Mouse (Mus musculus): ENCODE data around the gene Klhl40. TPM values are rescaled to one million over a fixed set of nuclear protein-coding genes. Genes with fewer than 3 reads are reported as not detected.

Gene Klhl40
- total RNA-seq, 1 experiment from 2014 or later, result not detected

DNA sequence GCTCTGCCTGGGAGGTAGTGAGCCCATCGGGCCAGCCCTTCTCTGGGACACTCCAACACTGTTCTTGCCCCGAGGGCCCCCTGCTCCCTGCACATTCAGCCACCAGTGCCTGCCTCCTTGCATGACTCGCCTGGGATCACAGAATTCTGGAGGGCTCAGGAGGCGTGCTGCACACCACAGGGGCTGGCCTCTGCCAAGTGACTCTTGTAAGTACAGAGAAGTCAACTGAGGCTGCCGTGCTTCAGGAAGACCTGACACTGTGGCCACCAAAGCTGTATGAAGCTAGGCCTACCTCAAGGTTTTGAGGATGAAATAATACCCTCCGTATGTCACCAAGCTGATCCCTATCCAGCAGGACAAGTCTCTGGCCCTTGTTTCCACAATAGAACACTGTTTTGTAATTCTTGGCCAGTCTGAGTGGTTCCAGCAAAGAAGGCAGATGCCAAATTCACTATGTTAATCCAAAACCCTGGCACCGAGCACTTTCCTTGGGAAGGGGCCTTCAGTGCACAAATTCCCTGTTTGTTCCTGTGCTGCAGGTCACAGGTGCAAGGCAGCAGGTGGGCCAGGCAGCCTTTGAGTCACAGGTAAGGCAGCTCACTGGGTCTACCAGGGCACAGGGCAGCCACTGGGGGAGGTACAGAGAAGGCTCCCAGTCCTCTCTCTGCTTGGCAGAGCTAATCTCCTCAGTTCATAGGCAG is 42.5 kb downstream of the Klhl40 start:
- no peak for ATAC-seq (ENCODE audit: extremely low read depth, insufficient number of reproducible peaks, low FRiP score, poor library complexity, severe bottlenecking)

DNA sequence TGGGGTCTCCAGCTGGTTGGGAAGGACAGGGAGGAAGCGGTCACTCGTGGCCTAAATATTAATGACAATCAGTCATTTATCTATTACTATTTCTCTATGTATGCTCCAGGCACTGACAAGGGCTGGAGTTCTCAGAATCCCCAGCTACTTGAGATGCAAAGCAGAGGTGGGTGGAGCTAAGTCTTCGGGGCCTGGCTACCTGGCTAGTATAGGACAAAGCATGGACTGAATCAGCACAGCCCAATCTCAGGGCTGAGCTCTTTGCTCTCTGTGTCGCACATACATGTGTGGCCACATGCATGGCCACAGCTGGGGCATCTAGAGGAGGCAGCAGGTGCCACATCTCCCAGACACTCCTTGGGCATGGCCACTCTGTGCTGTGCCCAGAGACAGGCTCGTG is 43.4 kb downstream of the Klhl40 start:
- ATAC-seq (ENCODE audit: extremely low read depth, insufficient number of reproducible peaks, low FRiP score, poor library complexity, severe bottlenecking), result no peak

- ATAC-seq (ENCODE audit: extremely low read depth, insufficient number of reproducible peaks, low FRiP score, poor library complexity, severe bottlenecking), result no peak
Measured at GRCm38 (mm10) chr9:121822585-121822991, 45.2 kb downstream of the Klhl40 start.

GRCm38 (mm10) chr9:121823051-121823450 is 45.6 kb downstream of the Klhl40 start:
- no peak for ATAC-seq (ENCODE audit: extremely low read depth, insufficient number of reproducible peaks, low FRiP score, poor library complexity, severe bottlenecking)

DNA sequence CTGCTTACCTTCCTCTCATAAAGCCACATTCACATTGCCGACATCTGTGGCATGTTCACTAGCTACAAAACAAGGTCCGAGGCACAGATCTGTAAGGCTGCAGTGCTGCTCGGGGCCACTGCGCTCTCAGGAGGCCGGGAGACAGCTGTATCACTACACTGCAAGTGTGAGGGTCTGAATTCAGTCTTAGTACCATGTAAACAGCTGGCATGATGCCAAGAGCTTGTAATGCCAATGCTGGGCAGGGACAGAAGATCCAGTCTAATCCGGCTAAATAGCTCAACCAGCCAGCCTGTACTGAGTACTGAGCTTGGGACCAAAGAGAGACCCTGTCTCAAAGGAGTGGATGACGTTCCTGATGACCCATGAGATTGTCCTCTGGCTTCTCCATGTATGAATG is 46.6 kb downstream of the Klhl40 start:
- ATAC-seq (ENCODE audit: extremely low read depth, insufficient number of reproducible peaks, low FRiP score, poor library complexity, severe bottlenecking), result no peak

- ATAC-seq (ENCODE audit: extremely low read depth, insufficient number of reproducible peaks, low FRiP score, poor library complexity, severe bottlenecking), result no peak
Measured at GRCm38 (mm10) chr9:121826356-121826755, 48.9 kb downstream of the Klhl40 start.

DNA sequence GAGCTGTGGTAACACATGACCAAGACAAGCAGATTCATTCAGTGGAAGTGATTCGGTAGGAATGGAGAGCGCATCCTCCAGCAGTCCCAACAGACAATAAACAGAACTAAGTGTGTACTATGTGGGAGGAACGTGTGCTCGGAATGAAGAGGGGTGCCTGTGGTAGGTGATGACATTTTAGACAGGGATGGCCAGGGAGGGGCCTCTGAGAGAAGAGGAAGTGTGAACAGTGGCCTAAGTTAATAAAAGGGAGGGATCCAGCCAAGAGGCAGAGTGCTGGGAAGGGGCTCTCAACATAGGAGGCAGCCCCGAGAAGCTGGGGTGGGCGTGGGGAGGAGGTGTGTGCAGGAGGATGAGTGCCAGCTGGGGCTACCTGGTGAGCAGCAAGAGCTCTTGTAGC is 50.9 kb downstream of the Klhl40 start:
- no peak for ATAC-seq (ENCODE audit: extremely low read depth, insufficient number of reproducible peaks, low FRiP score, poor library complexity, severe bottlenecking)

- no peak for ATAC-seq (ENCODE audit: extremely low read depth, insufficient number of reproducible peaks, low FRiP score, poor library complexity, severe bottlenecking)
Measured at GRCm38 (mm10) chr9:121829270-121829992, 52.0 kb downstream of the Klhl40 start.

DNA sequence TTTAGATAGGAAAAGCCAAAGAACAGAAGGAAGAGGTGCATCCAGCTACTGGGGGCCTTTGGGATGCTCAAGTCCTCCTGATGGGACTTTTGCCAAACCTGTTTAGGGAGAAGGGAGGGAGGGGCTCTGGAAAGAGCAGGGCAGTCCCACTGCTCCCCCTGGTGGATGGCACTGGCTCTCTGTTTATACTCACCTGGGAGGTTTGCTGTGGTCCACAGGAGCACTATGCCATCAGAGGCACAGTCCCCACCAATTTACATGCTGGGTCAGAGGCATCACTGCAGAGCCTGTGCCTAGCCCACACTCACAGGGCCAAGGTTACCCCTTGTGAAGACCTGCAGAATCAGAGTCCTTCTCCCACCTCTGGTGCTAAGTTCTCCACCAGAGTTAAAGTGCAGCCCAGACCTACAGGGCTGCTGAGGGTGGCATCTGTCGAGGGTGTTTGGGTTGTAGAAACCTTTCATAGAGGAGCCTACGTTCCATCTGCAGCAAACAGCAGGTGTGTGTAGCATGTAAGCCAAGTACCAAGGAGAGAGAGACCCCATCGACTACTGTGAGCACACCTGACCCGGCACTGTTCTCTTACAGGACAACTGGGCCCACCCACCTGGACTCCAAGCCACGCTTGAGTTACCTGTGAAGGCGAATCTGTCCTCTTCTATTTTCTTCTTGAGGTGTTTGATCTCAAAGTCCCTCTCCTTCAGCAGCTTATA is 53.0 kb downstream of the Klhl40 start:
- no peak for ATAC-seq (ENCODE audit: extremely low read depth, insufficient number of reproducible peaks, low FRiP score, poor library complexity, severe bottlenecking)

DNA sequence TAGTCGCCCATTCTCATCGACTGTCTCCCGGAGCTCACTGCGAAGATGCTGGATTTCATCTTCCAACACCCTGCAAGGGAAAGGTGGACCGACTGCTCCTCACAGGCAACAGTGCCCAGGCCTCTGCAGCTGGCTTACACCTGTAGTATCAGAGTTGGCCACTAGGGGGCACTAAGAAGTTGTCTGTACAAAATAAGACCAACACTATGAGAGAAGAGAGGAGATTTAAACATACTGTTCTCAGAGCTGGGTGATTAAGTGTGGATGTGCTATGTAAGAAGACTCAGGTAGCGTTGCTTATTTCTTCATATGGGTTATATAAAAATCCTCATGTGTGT is 53.5 kb downstream of the Klhl40 start:
- ATAC-seq (ENCODE audit: extremely low read depth, insufficient number of reproducible peaks, low FRiP score, poor library complexity, severe bottlenecking), result peak; percentile 58; the same call in 1 of the 2 replicates

Other genes with a start within 250 kb of the Klhl40 start
- gene Lyzl4, start 135.5 kb upstream of the Klhl40 start, total RNA-seq (2017), result not detected in 2 replicates
- gene Vipr1, start 134.9 kb upstream of the Klhl40 start, total RNA-seq (2017), result 4.4 and 5.8 TPM in 2 replicates
- gene Sec22c, start 72.1 kb upstream of the Klhl40 start, total RNA-seq (2017), result 5.7 and 7.1 TPM in 2 replicates
- gene Ss18l2, start 67.3 kb upstream of the Klhl40 start, total RNA-seq (2017), result 8.0 and 14.9 TPM in 2 replicates
- 216 and 260 TPM in 2 replicates for gene Nktr, start 58.4 kb upstream of the Klhl40 start, total RNA-seq (2017)
- gene Zfp651, start 18.3 kb upstream of the Klhl40 start, total RNA-seq (2017), result 0.12 TPM in 1 of 2 replicates, not detected in the other
- not detected in 2 replicates for gene Hhatl, start 14.9 kb downstream of the Klhl40 start, total RNA-seq (2017)
- 0.25 TPM in 1 of 2 replicates, not detected in the other for gene Ccdc13, start 61.9 kb downstream of the Klhl40 start, total RNA-seq (2017)
- gene Higd1a, start 80.8 kb downstream of the Klhl40 start, total RNA-seq (2017), result 7.2 and 15.2 TPM in 2 replicates
- gene Ackr2, start 120.7 kb downstream of the Klhl40 start, total RNA-seq (2017), result 0.25 and 4.5 TPM in 2 replicates
- gene Cyp8b1, start 138.7 kb downstream of the Klhl40 start, total RNA-seq (2017), result not detected in 2 replicates
- gene Fam198a, start 173.4 kb downstream of the Klhl40 start, total RNA-seq (2017), result not detected in 2 replicates
- not detected in 2 replicates for gene Pomgnt2, start 219.5 kb downstream of the Klhl40 start, total RNA-seq (2017)

All from neutrophil, adult 5-6 weeks (primary cell).